Mouse (Mus musculus): ENCODE data around the gene Zfp36l2. TPM values are rescaled to one million over a fixed set of nuclear protein-coding genes. Genes with fewer than 3 reads are reported as not detected.
"Not testable (repeated sequence)": the region's sequence is repeated elsewhere in the genome, so short reads cannot be mapped to it uniquely, and the experiment has no call there.

Gene Zfp36l2
- total RNA-seq (2014; rRNA removed): 7.5 and 9.6 TPM in 2 replicates
- 3.8 and 5.1 TPM in 2 replicates for polyA plus RNA-seq (2015; fragmentation: Nextera tagmentation; extraction: Ambion mirVana)

DNA sequence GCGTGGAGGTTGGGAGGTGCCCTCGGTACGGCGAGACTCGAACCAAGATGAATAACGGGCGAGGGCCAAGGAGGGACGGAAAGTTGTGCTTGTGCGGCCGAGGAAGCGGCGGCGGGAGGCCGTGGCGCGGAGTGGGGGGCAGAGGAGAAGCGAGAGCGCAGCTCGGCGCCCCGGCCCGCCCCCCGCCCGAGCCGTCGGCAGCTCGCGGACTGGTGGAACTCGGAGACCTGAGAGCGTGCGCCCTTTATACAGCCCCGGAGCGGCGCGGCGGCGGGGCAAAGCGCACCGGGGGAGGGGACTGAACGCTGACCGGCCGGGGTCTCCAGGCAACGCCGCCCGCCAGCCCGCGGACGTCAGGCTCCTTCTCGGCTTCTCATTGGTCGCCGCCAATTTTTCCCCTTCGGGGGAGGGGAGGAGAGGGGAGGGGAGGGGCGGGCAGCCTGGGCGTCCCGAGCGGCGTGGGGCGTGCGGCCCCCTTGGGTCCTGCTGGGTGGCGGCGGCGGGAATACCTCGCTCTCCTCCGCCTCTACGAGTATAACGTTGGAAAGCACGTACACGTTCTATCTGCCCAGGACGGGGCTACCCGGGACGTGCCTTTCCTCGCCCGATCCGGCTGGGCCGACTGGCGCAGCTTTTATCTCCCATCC, at the start of gene Zfp36l2:
Zfp36l2 (minus strand) TSS at position 221 of the 647 bp plus-strand sequence.
- peak within 1 kb of the TSS; percentile 78 for H3K27ac ChIP-seq (ENCODE audit: low read depth, low read length)
- no peaks in the 10 kb centered on the region for H3K4me1 ChIP-seq (ENCODE audit: insufficient read depth)
- DNase-seq (peak; percentile 84), ATAC-seq (peak; percentile 82)
- peak within 1 kb of the TSS; percentile 57 for H3K9ac ChIP-seq
- 4% methylated on average over 69 of the region's 76 CpGs for WGBS
- H3K27me3 ChIP-seq (ENCODE audit: insufficient read depth, low read length): no peaks in the 10 kb centered on the region
- H3K4me2 ChIP-seq (ENCODE audit: low read depth): peak within 1 kb of the TSS; percentile 85
- no peaks in the 10 kb centered on the region for H3K9me3 ChIP-seq (ENCODE audit: low read length)
- TF ChIP-seq CTCF (IDR thresholded peaks at IDR 0.05; ENCODE audit: low read depth): no peak
- H3K4me3 ChIP-seq (ENCODE audit: low read depth, low read length): peak within 1 kb of the TSS; percentile 56
- H3K36me3 ChIP-seq (ENCODE audit: insufficient read depth): peaks cover 3% of the 10 kb centered on the region; the same call in 1 of the 2 replicates

- no peak for DNase-seq
- Histone ChIP-seq H3K36me3 (ENCODE audit: insufficient read depth) (no peaks in the 10 kb centered on the region), H3K9me3 (ENCODE audit: low read length) (no peaks in the 10 kb centered on the region), H3K9ac (no peak overlapping the region), H3K4me3 (ENCODE audit: low read depth, low read length) (no peak overlapping the region), H3K4me1 (ENCODE audit: insufficient read depth) (no peaks in the 10 kb centered on the region), H3K27me3 (ENCODE audit: insufficient read depth, low read length) (no peaks in the 10 kb centered on the region), H3K4me2 (ENCODE audit: low read depth) (no peak overlapping the region), H3K27ac (ENCODE audit: low read depth, low read length) (no peak overlapping the region)
- WGBS: 89% methylated on average over 7 of the region's 7 CpGs
- ATAC-seq: no peak
- no peak for TF ChIP-seq CTCF (IDR thresholded peaks at IDR 0.05; ENCODE audit: low read depth)
Observed at GRCm38 (mm10) chr17:84236781-84237557, 49.2 kb upstream of the Zfp36l2 start.

DNA sequence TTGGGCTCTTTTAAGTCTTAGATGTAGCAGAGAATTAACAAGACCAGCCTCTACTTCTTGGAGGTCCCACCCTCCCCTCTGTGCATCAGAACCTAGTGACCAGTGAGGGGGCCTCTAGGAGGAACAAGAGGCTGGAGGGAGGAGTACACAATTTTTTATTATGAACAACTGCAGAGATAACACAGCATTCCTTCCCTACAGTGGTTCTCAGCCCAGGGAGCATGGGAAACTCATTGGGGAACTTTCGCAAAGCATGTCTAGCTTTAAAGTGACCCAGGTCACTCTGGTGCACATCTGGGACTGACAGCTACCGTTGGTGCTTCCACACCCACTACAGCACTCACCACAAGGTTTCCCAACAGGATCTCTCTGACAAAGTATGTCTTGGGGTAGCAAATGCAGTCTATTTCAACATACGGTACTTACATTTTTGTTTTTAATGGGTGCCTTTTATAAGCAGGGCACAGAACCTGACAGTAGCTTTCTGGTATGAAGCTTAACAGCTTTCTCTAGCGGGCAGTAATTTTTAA, 47.7 kb upstream of the Zfp36l2 start:
- no peak for DNase-seq
- H3K4me1 ChIP-seq (ENCODE audit: insufficient read depth): no peaks in the 10 kb centered on the region

DNA sequence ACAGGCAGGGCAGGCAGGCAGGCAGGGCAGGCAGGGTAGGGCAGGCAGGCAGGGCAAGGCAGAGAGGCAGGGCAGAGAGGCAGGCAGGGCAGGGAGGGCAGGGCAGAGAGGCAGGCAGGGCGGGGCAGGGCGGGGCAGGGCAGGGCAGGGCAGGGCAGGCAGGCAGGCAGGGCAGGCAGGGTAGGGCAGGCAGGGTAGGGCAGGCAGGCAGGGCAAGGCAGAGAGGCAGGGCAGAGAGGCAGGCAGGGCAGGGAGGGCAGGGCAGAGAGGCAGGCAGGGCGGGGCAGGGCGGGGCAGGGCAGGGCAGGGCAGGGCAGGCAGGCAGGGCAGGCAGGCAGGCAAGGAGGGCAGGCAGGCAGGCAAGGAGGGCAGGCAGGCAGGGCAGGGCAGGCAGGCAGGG, 47.0 kb upstream of the Zfp36l2 start:
- not testable (repeated sequence) for H3K9me3 ChIP-seq (ENCODE audit: low read length); H3K4me2 ChIP-seq (ENCODE audit: low read depth); H3K27ac ChIP-seq (ENCODE audit: low read depth, low read length); H3K4me1 ChIP-seq (ENCODE audit: insufficient read depth); H3K9ac ChIP-seq; H3K36me3 ChIP-seq (ENCODE audit: insufficient read depth); ATAC-seq; H3K4me3 ChIP-seq (ENCODE audit: low read depth, low read length); DNase-seq; H3K27me3 ChIP-seq (ENCODE audit: insufficient read depth, low read length)
- no CpG with 5 or more reads among the region's 4 CpGs for WGBS

More for the DNA sequence above, 47.7 kb upstream of the Zfp36l2 start:
- no peak overlapping the region for H3K4me3 ChIP-seq (ENCODE audit: low read depth, low read length)
- H3K9ac ChIP-seq: no peak overlapping the region
- H3K36me3 ChIP-seq (ENCODE audit: insufficient read depth): peaks cover 2% of the 10 kb centered on the region
- H3K9me3 ChIP-seq (ENCODE audit: low read length): no peaks in the 10 kb centered on the region
- H3K4me2 ChIP-seq (ENCODE audit: low read depth): no peak overlapping the region
- no peak overlapping the region for H3K27ac ChIP-seq (ENCODE audit: low read depth, low read length)
- TF ChIP-seq CTCF (IDR thresholded peaks at IDR 0.05; ENCODE audit: low read depth): no peak
- 87% methylated on average over 4 of the region's 4 CpGs for WGBS
- H3K27me3 ChIP-seq (ENCODE audit: insufficient read depth, low read length): no peaks in the 10 kb centered on the region
- ATAC-seq: no peak

- H3K4me3 ChIP-seq (ENCODE audit: low read depth, low read length): no peak overlapping the region
- WGBS: 90% methylated on average over 2 of the region's 2 CpGs
Observed at GRCm38 (mm10) chr17:84233758-84234157, 46.0 kb upstream of the Zfp36l2 start.

DNA sequence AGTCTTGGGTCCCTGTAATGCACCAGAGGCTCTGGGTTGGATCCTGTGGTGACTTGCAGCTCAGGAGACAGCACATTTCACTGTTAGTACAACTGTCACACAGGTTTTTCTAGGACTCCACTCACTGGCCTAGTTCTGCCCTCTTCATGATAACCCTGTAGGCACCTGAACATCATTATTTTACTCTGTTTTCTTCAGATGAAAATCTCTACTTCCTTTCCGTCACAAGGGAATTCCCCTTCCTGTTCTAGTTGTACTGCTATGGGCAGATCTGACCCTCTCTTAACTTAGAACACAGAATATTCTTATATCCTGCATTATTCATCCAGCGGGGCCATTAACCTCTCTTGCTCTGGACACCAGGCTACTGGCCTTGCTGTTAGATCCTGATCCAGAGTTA, 43.6 kb upstream of the Zfp36l2 start:
- Histone ChIP-seq H3K27ac (ENCODE audit: low read depth, low read length) (no peak overlapping the region), H3K4me2 (ENCODE audit: low read depth) (no peak overlapping the region), H3K9me3 (ENCODE audit: low read length) (no peaks in the 10 kb centered on the region), H3K27me3 (ENCODE audit: insufficient read depth, low read length) (no peaks in the 10 kb centered on the region), H3K4me1 (ENCODE audit: insufficient read depth) (no peaks in the 10 kb centered on the region), H3K9ac (no peak overlapping the region), H3K36me3 (ENCODE audit: insufficient read depth) (peaks cover 17% of the 10 kb centered on the region), H3K4me3 (ENCODE audit: low read depth, low read length) (no peak overlapping the region)
- DNase-seq: no peak
- ATAC-seq: no peak
- no peak for TF ChIP-seq CTCF (IDR thresholded peaks at IDR 0.05; ENCODE audit: low read depth)
- WGBS: 89% methylated on average over 2 of the region's 2 CpGs

More at GRCm38 (mm10) chr17:84233758-84234157, 46.0 kb upstream of the Zfp36l2 start:
- DNase-seq: no peak
- TF ChIP-seq CTCF (IDR thresholded peaks at IDR 0.05; ENCODE audit: low read depth): no peak
- ATAC-seq: no peak
- no peaks in the 10 kb centered on the region for H3K27me3 ChIP-seq (ENCODE audit: insufficient read depth, low read length)
- H3K9ac ChIP-seq: no peak overlapping the region
- no peak overlapping the region for H3K27ac ChIP-seq (ENCODE audit: low read depth, low read length)
- no peaks in the 10 kb centered on the region for H3K4me1 ChIP-seq (ENCODE audit: insufficient read depth)
- H3K4me2 ChIP-seq (ENCODE audit: low read depth): no peak overlapping the region
- H3K36me3 ChIP-seq (ENCODE audit: insufficient read depth): peaks cover 11% of the 10 kb centered on the region
- no peaks in the 10 kb centered on the region for H3K9me3 ChIP-seq (ENCODE audit: low read length)

GRCm38 (mm10) chr17:84228223-84228622, 40.5 kb upstream of the Zfp36l2 start:
- Histone ChIP-seq H3K4me1 (ENCODE audit: insufficient read depth) (no peaks in the 10 kb centered on the region), H3K4me2 (ENCODE audit: low read depth) (no peak overlapping the region), H3K36me3 (ENCODE audit: insufficient read depth) (peaks cover 20% of the 10 kb centered on the region), H3K9me3 (ENCODE audit: low read length) (no peaks in the 10 kb centered on the region), H3K27ac (ENCODE audit: low read depth, low read length) (no peak overlapping the region), H3K9ac (no peak overlapping the region), H3K27me3 (ENCODE audit: insufficient read depth, low read length) (no peaks in the 10 kb centered on the region), H3K4me3 (ENCODE audit: low read depth, low read length) (no peak overlapping the region)
- 89% methylated on average over 2 of the region's 2 CpGs for WGBS
- no peak for DNase-seq
- TF ChIP-seq CTCF (IDR thresholded peaks at IDR 0.05; ENCODE audit: low read depth): no peak
- ATAC-seq: no peak
